Mouse (Mus musculus) layer of hippocampus, postnatal 36 days (tissue): ENCODE data around the gene Ugt1a6b. TPM values are rescaled to one million over a fixed set of nuclear protein-coding genes. Genes with fewer than 3 reads are reported as not detected.
"Not testable (repeated sequence)": the region's sequence is repeated elsewhere in the genome, so short reads cannot be mapped to it uniquely, and the experiment has no call there.

Experiments
- DNase-seq, 2 experiments: peaks; one replicate each; pipeline ENCODE4 v3.0.0; 2022
- total RNA-seq, 2 experiments: library from RNA; stranded (reverse); gene quantifications; 2 replicates each; pipeline ENCODE4 v1.2.3; 2021

Ugt1a6b gene
- total RNA-seq, 2 experiments from 2014 or later, result not detected

GRCm38 (mm10) chr1:88199996-88200395, 96.9 kb downstream of the Ugt1a6b start:
- no peak for DNase-seq

DNA sequence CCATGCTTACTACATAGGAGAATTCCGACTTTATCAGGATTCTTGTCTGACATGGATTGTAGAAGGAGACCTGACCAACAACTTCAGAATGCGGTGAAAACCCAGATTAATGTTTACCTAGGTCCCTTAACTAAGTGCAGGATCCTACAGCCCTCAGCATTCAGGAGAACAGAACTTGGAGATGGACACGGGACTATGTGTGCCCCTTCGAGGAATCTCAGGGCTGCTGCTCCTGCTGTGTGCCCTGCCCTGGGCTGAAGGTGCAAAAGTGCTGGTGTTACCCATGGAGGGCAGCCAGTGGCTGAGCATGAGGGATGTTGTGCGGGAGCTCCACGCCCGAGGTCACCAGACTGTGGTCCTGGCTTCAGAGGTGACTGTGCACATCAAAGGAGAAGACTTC, 97.4 kb downstream of the Ugt1a6b start, which contains the start of gene Ugt1a2:
Gene Ugt1a2, plus strand, starts transcription at position 146 of the 400 bp plus-strand sequence.
- DNase-seq, result no peak

GRCm38 (mm10) chr1:88205294-88205922, 102.4 kb downstream of the Ugt1a6b start, which contains the start of gene Dnajb3:
Gene Dnajb3 (minus strand): TSS chr1:88205782.
- peak; percentile 86 to 88 for DNase-seq

DNA sequence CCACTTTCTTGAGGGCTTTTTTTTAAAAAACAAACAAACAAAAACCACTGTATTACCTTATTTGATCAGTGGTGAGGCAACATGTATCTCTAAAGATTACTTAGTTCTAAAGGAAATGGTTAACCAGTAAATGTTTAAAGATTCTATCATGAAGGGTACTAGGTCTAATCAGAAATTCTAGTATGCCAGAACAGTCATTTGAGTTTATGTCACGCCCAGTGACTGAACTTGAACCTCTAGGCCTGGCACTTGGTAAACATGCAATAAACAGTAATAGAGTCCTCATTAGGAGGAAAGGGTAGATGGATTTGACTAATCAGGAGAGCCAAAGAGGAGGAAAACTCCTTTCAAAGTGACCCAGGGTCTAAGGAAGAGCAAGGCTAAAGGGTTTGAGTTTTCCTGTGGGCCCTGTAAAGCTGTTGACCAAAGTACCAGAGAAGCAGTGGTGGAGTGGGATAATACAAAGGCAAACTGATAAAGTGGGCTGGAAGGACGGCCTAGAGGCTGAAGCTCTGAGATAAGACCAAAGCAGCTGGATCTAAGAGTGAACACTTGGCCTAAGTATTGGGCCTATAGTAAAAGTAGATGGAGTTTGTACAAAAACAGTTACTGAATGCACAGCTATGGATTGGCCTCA, 103.9 kb downstream of the Ugt1a6b start:
- DNase-seq, result no peak

- DNase-seq, result no peak
Observed at GRCm38 (mm10) chr1:88211812-88212211, 108.8 kb downstream of the Ugt1a6b start, which contains the start of gene Ugt1a1. Gene Ugt1a1 (plus strand): TSS chr1:88211959.

DNA sequence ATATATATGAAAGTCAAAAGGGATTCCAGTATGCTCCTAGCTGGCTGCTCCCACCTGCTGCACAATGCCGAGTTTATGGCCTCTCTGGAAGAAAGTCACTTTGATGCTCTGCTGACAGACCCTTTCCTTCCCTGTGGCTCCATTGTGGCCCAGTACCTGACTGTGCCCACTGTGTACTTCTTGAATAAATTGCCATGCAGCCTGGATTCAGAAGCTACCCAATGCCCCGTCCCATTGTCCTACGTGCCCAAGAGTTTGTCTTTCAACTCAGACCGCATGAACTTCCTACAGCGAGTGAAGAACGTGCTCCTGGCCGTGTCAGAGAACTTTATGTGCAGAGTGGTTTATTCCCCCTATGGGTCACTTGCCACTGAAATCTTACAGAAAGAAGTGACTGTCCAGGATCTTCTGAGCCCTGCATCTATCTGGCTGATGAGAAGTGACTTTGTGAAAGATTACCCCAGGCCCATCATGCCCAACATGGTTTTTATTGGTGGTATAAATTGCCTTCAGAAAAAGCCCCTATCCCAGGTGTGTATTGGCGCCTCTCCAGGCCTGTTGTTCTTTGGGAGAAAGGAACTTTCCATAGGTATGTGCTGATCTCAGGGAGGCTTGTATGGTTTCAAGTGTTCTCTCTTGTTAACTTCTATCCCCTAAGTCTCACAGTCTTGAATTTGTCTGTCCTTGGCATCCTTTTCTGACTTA, 109.4 kb downstream of the Ugt1a6b start:
- DNase-seq, result no peak

- DNase-seq, result no peak
Observed at GRCm38 (mm10) chr1:88213061-88213460, 110.0 kb downstream of the Ugt1a6b start.

GRCm38 (mm10) chr1:88213766-88214461, 110.9 kb downstream of the Ugt1a6b start:
- no peak for DNase-seq

DNA sequence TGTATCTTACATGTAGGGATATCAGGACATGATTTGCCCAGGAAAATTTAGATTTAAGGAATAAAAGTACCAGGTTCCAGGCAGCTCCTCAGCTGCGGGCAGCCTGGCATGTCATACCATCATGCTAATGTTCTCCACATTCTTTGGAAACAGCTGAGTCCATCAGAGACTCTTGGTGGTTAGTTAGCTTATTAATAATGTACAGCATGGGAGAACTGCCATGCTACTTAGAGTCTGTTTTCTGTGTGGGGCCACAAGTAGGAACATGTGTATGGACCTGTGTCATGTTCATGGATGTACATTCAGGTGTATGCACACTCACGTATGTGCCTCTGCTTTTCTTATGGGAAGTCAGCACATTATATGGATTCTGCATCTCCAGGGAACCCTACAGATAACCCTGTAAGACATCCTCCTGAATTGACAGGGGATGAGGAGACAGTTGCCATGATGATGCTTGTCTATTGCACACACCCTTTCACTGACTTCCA, 111.5 kb downstream of the Ugt1a6b start:
- no peak for DNase-seq

- no peak for DNase-seq
Observed at GRCm38 (mm10) chr1:88215466-88216380, 112.7 kb downstream of the Ugt1a6b start.

- no peak for DNase-seq
Observed at GRCm38 (mm10) chr1:88216551-88216950, 113.5 kb downstream of the Ugt1a6b start.

DNA sequence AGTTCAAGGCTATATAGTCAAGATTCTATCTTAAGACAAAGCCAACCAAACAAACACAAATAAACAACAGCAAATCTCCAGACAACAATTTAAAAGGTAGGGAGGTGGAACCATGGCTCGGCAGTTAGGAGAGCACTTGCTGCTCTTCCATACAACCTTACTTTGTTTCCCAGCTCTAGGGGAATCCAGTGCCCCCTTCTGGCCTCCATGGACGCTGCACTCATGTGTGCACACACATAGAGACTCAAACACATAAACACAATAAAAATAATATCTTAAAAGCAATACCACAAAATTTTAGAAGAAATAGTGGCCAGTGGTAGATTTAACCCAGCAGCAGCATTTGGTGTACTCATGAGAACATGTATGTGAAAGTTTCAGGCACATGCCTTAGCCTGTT, 114.1 kb downstream of the Ugt1a6b start:
- no peak for DNase-seq

- DNase-seq, result no peak
Observed at GRCm38 (mm10) chr1:88217576-88217975, 114.5 kb downstream of the Ugt1a6b start.

GRCm38 (mm10) chr1:88218051-88218450, 115.0 kb downstream of the Ugt1a6b start:
- no peak for DNase-seq

GRCm38 (mm10) chr1:88218591-88218990, 115.5 kb downstream of the Ugt1a6b start:
- no peak for DNase-seq

- no peak for DNase-seq
Observed at GRCm38 (mm10) chr1:88219054-88219453, 116.0 kb downstream of the Ugt1a6b start.

DNA sequence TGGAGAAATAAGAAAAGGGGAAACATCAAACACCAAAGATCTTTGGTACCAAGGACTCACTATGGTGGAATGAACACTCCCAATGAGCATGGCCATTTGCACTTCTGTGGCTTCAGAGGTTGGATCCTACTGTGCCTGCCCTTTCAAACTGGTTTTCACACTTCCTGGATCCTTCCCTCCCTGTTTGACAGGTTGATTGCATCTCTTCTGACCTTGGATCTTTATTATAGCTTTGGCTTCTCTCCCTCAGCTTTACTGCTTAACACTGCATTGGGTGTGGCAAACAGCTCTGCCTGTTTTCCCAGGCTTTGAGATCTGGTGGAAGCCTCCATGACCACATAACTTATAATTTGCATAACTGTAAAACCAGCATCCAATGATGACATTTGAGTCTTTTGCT, 117.3 kb downstream of the Ugt1a6b start:
- DNase-seq, result no peak

DNA sequence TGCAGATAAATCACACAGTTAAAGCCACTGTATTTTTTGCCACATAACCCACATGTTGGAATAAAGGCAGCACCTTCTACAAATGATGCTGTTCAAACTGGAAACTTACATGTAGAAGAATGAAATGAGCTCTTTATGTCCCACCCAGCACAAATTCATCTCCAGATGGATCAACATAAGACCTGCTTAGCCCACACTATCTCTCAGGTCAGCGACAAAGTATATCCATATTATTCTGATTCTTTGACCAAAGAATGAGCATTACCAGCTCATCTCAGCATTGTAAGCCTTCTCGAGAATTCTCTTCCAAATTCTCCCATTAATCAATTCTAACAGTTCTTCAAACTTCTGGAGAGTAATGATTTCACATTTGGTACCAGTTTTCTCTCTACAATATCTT, 119.2 kb downstream of the Ugt1a6b start:
- no peak for DNase-seq

GRCm38 (mm10) chr1:88223011-88223515, 120.0 kb downstream of the Ugt1a6b start:
- DNase-seq, result not testable (repeated sequence)

DNA sequence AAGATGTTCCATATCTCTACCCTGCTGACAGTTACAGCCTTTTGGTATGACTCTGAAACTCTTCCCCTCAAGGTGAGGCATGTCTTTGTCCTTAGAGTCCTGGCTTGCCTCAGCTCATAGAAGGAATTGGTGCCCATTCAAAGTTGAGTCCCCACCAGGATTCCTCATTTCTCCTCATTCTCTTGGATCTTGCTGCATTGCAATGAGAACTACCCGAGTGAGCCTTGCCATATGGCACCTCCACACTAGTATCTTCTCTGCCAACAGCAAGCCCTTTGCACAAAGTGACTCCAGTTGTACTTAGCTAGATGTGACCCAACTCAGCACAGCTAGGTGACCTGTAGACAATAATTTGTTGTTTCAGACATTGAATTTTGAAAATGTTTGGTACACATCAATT, 120.5 kb downstream of the Ugt1a6b start:
- DNase-seq, result no peak
